Mouse (Mus musculus): Measurements from ENCODE around the gene Filip1. TPM values are rescaled to one million over a fixed set of nuclear protein-coding genes. Genes with fewer than 3 reads are reported as not detected.
A peak's percentile ranks its signal among the peaks of the same experiment; 100 is the strongest.
"Not testable (repeated sequence)": the region's sequence is repeated elsewhere in the genome, so short reads cannot be mapped to it uniquely, and the experiment has no call there.

Filip1 gene
- 10 to 100 TPM; 16.2 to 16.4 TPM for total RNA-seq (2021)
- long read RNA-seq, experiment 1, full-length matches to known transcripts, result 4 of 15 reads
- long read RNA-seq, experiment 1, partial matches to known transcripts, result 6 of 15 reads
- long read RNA-seq, experiment 1, other reads (novel, unspliced or antisense), result 5 of 15 reads
- long read RNA-seq, experiment 2, full-length matches to known transcripts, result 1 of 11 reads
- long read RNA-seq, experiment 2, partial matches to known transcripts, result 6 of 11 reads
- long read RNA-seq, experiment 2, other reads (novel, unspliced or antisense), result 4 of 11 reads

GRCm38 (mm10) chr9:80012751-80013150 is at the start of gene Filip1:
Gene Filip1 (minus strand): TSS chr9:80012851.
- intact Hi-C loops (cut with DNase I), result no loop called here
- Histone ChIP-seq H3K27ac (no peak within 1 kb of the TSS), H3K4me3 (no peak within 1 kb of the TSS)
- TF ChIP-seq CTCF (IDR thresholded peaks at IDR 0.05), result no peak
- no peak for DNase-seq (ENCODE audit: extremely low spot score in 1 of 2, low spot score in 2 of 2)

GRCm38 (mm10) chr9:80057690-80058089 is 45.0 kb upstream of the Filip1 start:
- DNase-seq (ENCODE audit: extremely low spot score in 1 of 2, low spot score in 2 of 2), result no peak
- intact Hi-C loops (cut with DNase I), result no loop called here
- Histone ChIP-seq H3K27ac (no peak overlapping the region), H3K4me3 (no peak overlapping the region)
- no peak for TF ChIP-seq CTCF (IDR thresholded peaks at IDR 0.05)

DNA sequence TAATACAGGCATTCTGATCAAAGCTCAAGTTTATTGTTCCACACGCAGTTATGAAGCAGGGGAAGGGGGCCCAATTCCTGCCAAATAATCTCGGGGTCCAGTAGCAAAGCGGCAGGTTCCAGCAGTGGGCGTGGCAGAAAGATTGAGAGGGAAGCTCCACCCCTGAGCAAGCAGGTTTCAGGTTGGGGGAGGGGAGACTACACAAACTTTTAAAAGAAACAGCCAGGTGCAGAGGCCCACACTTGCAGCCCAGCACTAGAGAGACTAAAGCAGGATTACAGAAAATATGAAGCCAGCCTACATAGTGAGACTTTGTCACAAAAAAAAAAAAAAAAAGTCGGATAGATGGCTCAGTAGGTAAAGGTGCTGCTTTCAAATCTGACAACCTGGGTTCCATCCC is 40.3 kb upstream of the Filip1 start:
- TF ChIP-seq CTCF (IDR thresholded peaks at IDR 0.05), result no peak
- no peak overlapping the region for H3K4me3 ChIP-seq
- intact Hi-C loops (cut with DNase I), result no loop called here
- no peak overlapping the region for H3K27ac ChIP-seq
- DNase-seq (ENCODE audit: extremely low spot score in 1 of 2, low spot score in 2 of 2), result no peak

GRCm38 (mm10) chr9:80049271-80049670 is 36.6 kb upstream of the Filip1 start:
- H3K27ac ChIP-seq; intact Hi-C loops (cut with DNase I); DNase-seq (ENCODE audit: extremely low spot score in 1 of 2, low spot score in 2 of 2); H3K4me3 ChIP-seq: not testable (repeated sequence)

DNA sequence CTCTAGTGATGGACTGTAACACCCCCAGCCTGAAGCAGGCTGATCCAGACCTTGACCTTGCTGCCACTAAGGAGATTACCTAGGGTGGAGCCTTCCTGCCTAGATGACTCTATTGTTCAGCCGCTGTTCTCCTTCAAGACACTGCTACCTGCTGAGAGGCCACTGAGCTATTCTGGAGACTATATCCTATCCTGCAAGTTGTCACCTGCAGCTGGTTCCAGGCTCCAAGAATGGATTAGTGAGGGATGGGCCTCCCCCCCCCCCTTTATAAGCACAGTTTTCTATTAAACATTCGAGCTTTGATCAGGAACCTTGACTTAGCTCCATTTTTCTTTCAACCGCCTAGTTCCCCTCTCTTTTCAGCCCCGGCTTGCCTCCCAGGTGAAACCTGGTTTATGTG is 31.6 kb upstream of the Filip1 start:
- intact Hi-C loops (cut with DNase I); DNase-seq (ENCODE audit: extremely low spot score in 1 of 2, low spot score in 2 of 2); H3K27ac ChIP-seq; H3K4me3 ChIP-seq: not testable (repeated sequence)

- intact Hi-C loops (cut with DNase I), result no loop called here
- TF ChIP-seq CTCF (IDR thresholded peaks at IDR 0.05), result no peak
- Histone ChIP-seq H3K27ac (no peak overlapping the region), H3K4me3 (no peak overlapping the region)
- DNase-seq (ENCODE audit: extremely low spot score in 1 of 2, low spot score in 2 of 2), result no peak
Measured at GRCm38 (mm10) chr9:80039296-80039815, 26.7 kb upstream of the Filip1 start.

- no peak for DNase-seq (ENCODE audit: extremely low spot score in 1 of 2, low spot score in 2 of 2)
- intact Hi-C loops (cut with DNase I), result no loop called here
- Histone ChIP-seq H3K27ac (no peak overlapping the region), H3K4me3 (no peak overlapping the region)
- TF ChIP-seq CTCF (IDR thresholded peaks at IDR 0.05), result no peak
Measured at GRCm38 (mm10) chr9:80037997-80038383, 25.3 kb upstream of the Filip1 start.

- no peak for TF ChIP-seq CTCF (IDR thresholded peaks at IDR 0.05)
- Histone ChIP-seq H3K27ac (no peak overlapping the region), H3K4me3 (no peak overlapping the region)
- DNase-seq (ENCODE audit: extremely low spot score in 1 of 2, low spot score in 2 of 2), result no peak
- intact Hi-C loops (cut with DNase I), result no loop called here
Measured at GRCm38 (mm10) chr9:80037262-80037996, 24.8 kb upstream of the Filip1 start.

DNA sequence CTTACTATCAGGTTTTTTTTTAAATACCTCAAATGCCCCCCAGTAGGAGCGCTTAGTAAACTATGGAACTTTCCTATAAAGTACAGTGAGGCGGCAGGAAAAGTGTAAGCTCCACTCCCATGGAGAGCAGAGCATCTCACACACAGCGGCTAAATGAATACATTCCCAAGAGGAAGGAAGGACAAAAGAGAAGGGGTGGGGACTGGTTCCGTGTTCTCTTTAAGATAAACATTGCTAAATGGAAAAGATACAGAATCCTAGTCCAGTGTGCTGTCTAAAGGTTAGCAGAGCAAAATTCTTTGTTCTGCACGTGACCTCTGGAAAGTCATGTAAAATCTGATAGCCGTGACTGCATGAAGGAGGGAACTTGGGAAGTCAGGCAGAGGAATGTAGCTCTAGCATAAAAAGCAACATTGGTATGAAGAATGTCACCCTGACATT is 13.9 kb upstream of the Filip1 start:
- DNase-seq (ENCODE audit: extremely low spot score in 1 of 2, low spot score in 2 of 2), result no peak
- no peak overlapping the region for H3K4me3 ChIP-seq
- TF ChIP-seq CTCF (IDR thresholded peaks at IDR 0.05), result no peak
- no peak overlapping the region for H3K27ac ChIP-seq
- intact Hi-C loops (cut with DNase I), result loop anchor here (5.0 kb wide), 1 partner anchor 219 kb away; no protein-coding TSS in a partner anchor

- intact Hi-C loops (cut with DNase I), result loop anchor here (5.0 kb wide), 1 partner anchor 219 kb away; no protein-coding TSS in a partner anchor
- DNase-seq (ENCODE audit: extremely low spot score in 1 of 2, low spot score in 2 of 2), result peak; percentile 29 to 43
- Histone ChIP-seq H3K27ac (no peak overlapping the region), H3K4me3 (no peak overlapping the region)
- TF ChIP-seq CTCF (IDR thresholded peaks at IDR 0.05), result peak; percentile 90
Measured at GRCm38 (mm10) chr9:80026017-80026416, 13.4 kb upstream of the Filip1 start.

DNA sequence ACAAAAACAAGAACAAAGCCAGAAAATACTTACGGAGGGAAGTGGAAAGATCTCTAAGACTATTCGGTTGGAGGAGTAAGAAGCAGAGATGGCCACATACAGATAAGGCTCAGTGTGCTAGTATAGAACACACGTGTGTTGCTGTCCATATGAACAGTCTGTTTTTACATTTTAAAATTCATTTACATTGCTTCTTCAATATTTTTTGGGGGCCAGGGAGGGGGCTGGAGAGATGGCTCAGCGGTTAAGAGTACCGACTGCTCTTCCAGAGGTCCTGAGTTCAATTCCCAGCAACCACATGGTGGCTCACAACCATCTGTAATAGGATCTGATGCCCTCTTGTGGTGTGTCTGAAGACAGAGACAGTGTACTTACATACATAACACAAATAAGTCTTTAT is 12.7 kb upstream of the Filip1 start:
- H3K4me3 ChIP-seq, result not testable (repeated sequence)

DNA sequence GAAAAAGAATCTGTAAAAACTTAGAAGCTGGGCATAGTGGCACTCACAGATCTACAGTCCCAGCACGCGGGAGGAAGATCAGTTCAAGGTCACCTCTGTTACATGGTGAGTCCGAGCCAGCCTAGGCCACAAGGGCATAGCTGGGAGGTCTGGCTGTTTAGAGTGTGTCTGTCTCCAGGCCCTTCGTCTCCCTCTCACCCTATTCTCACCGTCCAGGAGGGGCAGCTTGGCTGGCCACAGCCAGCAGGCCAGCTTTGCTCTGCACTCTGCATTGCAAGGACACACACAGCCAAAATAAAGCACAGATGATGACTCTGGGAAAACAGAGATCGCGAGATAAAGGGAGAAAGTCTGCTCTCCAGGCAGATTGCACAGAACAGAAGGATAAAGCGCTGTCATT is 10.2 kb upstream of the Filip1 start:
- DNase-seq (ENCODE audit: extremely low spot score in 1 of 2, low spot score in 2 of 2), result no peak
- H3K27ac ChIP-seq, result no peak overlapping the region
- intact Hi-C loops (cut with DNase I), result no loop called here
- no peak overlapping the region for H3K4me3 ChIP-seq
- TF ChIP-seq CTCF (IDR thresholded peaks at IDR 0.05), result no peak

More for the DNA sequence above, 12.7 kb upstream of the Filip1 start:
- H3K27ac ChIP-seq; DNase-seq (ENCODE audit: extremely low spot score in 1 of 2, low spot score in 2 of 2): not testable (repeated sequence)
- intact Hi-C loops (cut with DNase I), result loop anchor here (5.0 kb wide), 1 partner anchor 218 kb away; no protein-coding TSS in a partner anchor
